Mouse (Mus musculus): Measurements from ENCODE around the gene Nr1h2. TPM values are rescaled to one million over a fixed set of nuclear protein-coding genes. Genes with fewer than 3 reads are reported as not detected.

Nr1h2 gene
- polyA plus RNA-seq, 1 experiment, result 67.6 TPM

GRCm38 (mm10) chr7:44597666-44598065 lies 43.9 kb upstream of the Nr1h2 start:
- TF ChIP-seq POLR2A (IDR thresholded peaks at IDR 0.05; ENCODE audit: insufficient read depth, low read length) (no peak), CTCF (IDR thresholded peaks at IDR 0.05; ENCODE audit: low read depth, low read length) (no peak), EP300 (IDR thresholded peaks at IDR 0.05; ENCODE audit: insufficient read depth, low read depth, low read length) (no peak)
- Histone ChIP-seq H3K4me1 (ENCODE audit: control insufficient read depth, insufficient read depth, low read length) (peaks cover 5% of the 10 kb centered on the region), H3K9ac (ENCODE audit: low read depth, poor library complexity, severe bottlenecking) (no peak overlapping the region), H3K9me3 (replicated peaks; ENCODE audit: control insufficient read depth, insufficient read depth, low read length, poor library complexity, severe bottlenecking) (no peaks in the 10 kb centered on the region), H3K27me3 (ENCODE audit: control insufficient read depth, insufficient read depth, low read length, poor library complexity, severe bottlenecking) (no peaks in the 10 kb centered on the region), H3K36me3 (ENCODE audit: control insufficient read depth, insufficient read depth, low read length, poor library complexity, severe bottlenecking) (peaks cover 8% of the 10 kb centered on the region), H3K27ac (ENCODE audit: insufficient read depth, low read length) (no peak overlapping the region), H3K4me3 (ENCODE audit: low read depth, low read length) (no peak overlapping the region)

DNA sequence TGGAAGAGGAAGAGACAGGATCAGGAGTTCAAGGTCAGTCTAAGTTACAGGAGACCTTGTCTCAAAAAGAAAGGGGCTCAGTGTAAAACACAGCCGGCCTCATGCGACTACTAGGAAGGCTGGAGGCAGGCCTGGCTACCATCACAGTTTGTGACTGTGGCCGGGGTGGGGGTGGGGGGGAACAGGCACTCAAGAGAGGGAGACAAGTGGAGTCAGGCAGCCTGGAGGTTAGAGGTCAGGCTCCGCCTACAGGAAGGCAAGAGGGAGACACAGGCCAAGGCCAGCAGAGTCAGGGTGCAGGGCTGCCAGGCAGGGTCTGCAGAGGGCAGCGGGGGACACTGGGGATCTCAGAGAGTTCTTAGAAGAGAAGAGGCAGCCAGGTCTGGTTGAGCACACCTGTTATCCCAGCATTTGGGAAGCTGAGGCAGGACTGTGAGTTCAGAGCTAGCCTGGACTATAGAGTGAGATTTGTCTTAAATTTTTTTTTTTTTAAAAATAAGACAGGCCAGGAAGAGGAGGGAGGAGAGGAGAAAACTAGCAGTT lies 43.3 kb upstream of the Nr1h2 start:
- Histone ChIP-seq H3K4me1 (ENCODE audit: control insufficient read depth, insufficient read depth, low read length) (peaks cover 5% of the 10 kb centered on the region), H3K36me3 (ENCODE audit: control insufficient read depth, insufficient read depth, low read length, poor library complexity, severe bottlenecking) (peaks cover 8% of the 10 kb centered on the region), H3K27ac (ENCODE audit: insufficient read depth, low read length) (no peak overlapping the region), H3K27me3 (ENCODE audit: control insufficient read depth, insufficient read depth, low read length, poor library complexity, severe bottlenecking) (no peaks in the 10 kb centered on the region), H3K4me3 (ENCODE audit: low read depth, low read length) (no peak overlapping the region), H3K9me3 (replicated peaks; ENCODE audit: control insufficient read depth, insufficient read depth, low read length, poor library complexity, severe bottlenecking) (no peaks in the 10 kb centered on the region), H3K9ac (ENCODE audit: low read depth, poor library complexity, severe bottlenecking) (no peak overlapping the region)
- no peak for TF ChIP-seq EP300 (IDR thresholded peaks at IDR 0.05; ENCODE audit: insufficient read depth, low read depth, low read length)
- no peak for TF ChIP-seq CTCF (IDR thresholded peaks at IDR 0.05; ENCODE audit: low read depth, low read length)
- TF ChIP-seq POLR2A (IDR thresholded peaks at IDR 0.05; ENCODE audit: insufficient read depth, low read length), result no peak

DNA sequence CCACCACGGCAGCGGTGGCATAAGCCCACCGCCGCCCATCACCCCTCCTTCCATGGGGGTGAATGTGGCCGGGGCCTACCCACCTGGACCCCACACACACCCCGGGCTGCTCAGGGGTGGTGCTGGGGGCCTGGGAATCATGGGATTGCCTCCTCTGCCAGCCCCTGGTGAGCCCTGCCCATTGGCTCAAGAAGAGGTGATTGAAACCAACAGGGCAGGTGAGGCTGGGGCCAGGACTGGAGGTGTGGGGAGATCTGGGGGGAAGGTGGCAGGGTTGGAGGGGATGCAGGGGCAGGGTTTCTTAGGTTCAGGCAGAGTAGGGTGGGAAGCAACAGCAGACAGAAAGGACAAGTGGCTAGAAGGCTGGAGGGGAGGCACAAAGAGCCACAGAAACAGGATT lies 42.3 kb upstream of the Nr1h2 start:
- Histone ChIP-seq H3K27me3 (ENCODE audit: control insufficient read depth, insufficient read depth, low read length, poor library complexity, severe bottlenecking) (no peaks in the 10 kb centered on the region), H3K9me3 (replicated peaks; ENCODE audit: control insufficient read depth, insufficient read depth, low read length, poor library complexity, severe bottlenecking) (no peaks in the 10 kb centered on the region), H3K4me3 (ENCODE audit: low read depth, low read length) (no peak overlapping the region), H3K4me1 (ENCODE audit: control insufficient read depth, insufficient read depth, low read length) (peaks cover 2% of the 10 kb centered on the region), H3K9ac (ENCODE audit: low read depth, poor library complexity, severe bottlenecking) (no peak overlapping the region), H3K36me3 (ENCODE audit: control insufficient read depth, insufficient read depth, low read length, poor library complexity, severe bottlenecking) (peaks cover 8% of the 10 kb centered on the region), H3K27ac (ENCODE audit: insufficient read depth, low read length) (no peak overlapping the region)
- TF ChIP-seq POLR2A (IDR thresholded peaks at IDR 0.05; ENCODE audit: insufficient read depth, low read length), result no peak
- no peak for TF ChIP-seq CTCF (IDR thresholded peaks at IDR 0.05; ENCODE audit: low read depth, low read length)
- TF ChIP-seq EP300 (IDR thresholded peaks at IDR 0.05; ENCODE audit: insufficient read depth, low read depth, low read length), result no peak

GRCm38 (mm10) chr7:44595131-44595561 lies 41.4 kb upstream of the Nr1h2 start:
- H3K27ac ChIP-seq (ENCODE audit: insufficient read depth, low read length), result no peak overlapping the region
- H3K4me1 ChIP-seq (ENCODE audit: control insufficient read depth, insufficient read depth, low read length), result peaks cover 2% of the 10 kb centered on the region
- H3K27me3 ChIP-seq (ENCODE audit: control insufficient read depth, insufficient read depth, low read length, poor library complexity, severe bottlenecking), result no peaks in the 10 kb centered on the region
- TF ChIP-seq CTCF (IDR thresholded peaks at IDR 0.05; ENCODE audit: low read depth, low read length), result no peak
- no peak for TF ChIP-seq EP300 (IDR thresholded peaks at IDR 0.05; ENCODE audit: insufficient read depth, low read depth, low read length)
- TF ChIP-seq POLR2A (IDR thresholded peaks at IDR 0.05; ENCODE audit: insufficient read depth, low read length), result no peak
- no peaks in the 10 kb centered on the region for H3K9me3 ChIP-seq (replicated peaks; ENCODE audit: control insufficient read depth, insufficient read depth, low read length, poor library complexity, severe bottlenecking)
- peaks cover 8% of the 10 kb centered on the region for H3K36me3 ChIP-seq (ENCODE audit: control insufficient read depth, insufficient read depth, low read length, poor library complexity, severe bottlenecking)
- H3K9ac ChIP-seq (ENCODE audit: low read depth, poor library complexity, severe bottlenecking), result no peak overlapping the region
- no peak overlapping the region for H3K4me3 ChIP-seq (ENCODE audit: low read depth, low read length)

DNA sequence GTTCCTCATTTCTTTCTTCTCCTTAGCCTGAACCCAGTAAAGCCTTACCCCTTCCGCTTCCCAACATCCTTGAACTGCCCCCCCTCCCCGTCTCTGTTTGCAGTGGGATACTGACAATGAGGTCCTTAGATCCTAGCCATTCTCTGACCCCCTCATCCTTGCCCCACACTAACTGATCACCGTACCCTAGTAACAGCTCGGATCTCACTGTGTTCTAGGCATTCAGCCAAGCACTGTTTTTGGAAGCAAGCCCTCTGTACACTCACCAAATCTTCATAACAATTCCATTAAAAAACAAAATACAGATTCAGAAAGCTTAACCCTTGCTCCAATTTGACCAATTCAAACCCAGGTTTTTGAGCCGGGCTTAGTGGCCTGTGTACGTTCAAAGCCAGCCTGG lies 40.5 kb upstream of the Nr1h2 start:
- Histone ChIP-seq H3K9ac (ENCODE audit: low read depth, poor library complexity, severe bottlenecking) (no peak overlapping the region), H3K27ac (ENCODE audit: insufficient read depth, low read length) (no peak overlapping the region), H3K27me3 (ENCODE audit: control insufficient read depth, insufficient read depth, low read length, poor library complexity, severe bottlenecking) (no peaks in the 10 kb centered on the region), H3K4me3 (ENCODE audit: low read depth, low read length) (no peak overlapping the region), H3K9me3 (replicated peaks; ENCODE audit: control insufficient read depth, insufficient read depth, low read length, poor library complexity, severe bottlenecking) (no peaks in the 10 kb centered on the region), H3K36me3 (ENCODE audit: control insufficient read depth, insufficient read depth, low read length, poor library complexity, severe bottlenecking) (peaks cover 8% of the 10 kb centered on the region), H3K4me1 (ENCODE audit: control insufficient read depth, insufficient read depth, low read length) (no peaks in the 10 kb centered on the region)
- no peak for TF ChIP-seq EP300 (IDR thresholded peaks at IDR 0.05; ENCODE audit: insufficient read depth, low read depth, low read length)
- TF ChIP-seq CTCF (IDR thresholded peaks at IDR 0.05; ENCODE audit: low read depth, low read length), result no peak
- TF ChIP-seq POLR2A (IDR thresholded peaks at IDR 0.05; ENCODE audit: insufficient read depth, low read length), result no peak

DNA sequence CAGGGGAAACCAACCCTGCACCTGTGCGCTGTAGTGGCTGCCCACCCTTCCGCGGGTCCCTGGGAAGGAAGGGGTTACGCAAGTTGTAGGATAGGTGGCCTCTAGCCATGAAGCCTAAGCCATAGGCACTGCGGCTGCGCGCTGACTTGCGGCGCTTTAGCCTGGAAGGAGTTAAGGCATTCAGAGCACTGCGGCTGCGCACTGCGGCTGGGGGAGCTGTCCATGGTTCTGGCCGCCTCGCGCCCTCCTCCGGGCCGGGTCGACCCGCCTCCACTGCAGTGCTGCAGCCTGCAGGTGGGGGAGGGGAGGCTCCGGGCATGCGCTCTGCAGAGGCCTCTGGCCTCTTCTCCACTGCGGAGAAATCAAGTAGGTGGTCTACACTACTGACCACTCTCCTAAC lies 40.0 kb upstream of the Nr1h2 start:
- H3K36me3 ChIP-seq (ENCODE audit: control insufficient read depth, insufficient read depth, low read length, poor library complexity, severe bottlenecking), result peaks cover 6% of the 10 kb centered on the region
- no peak overlapping the region for H3K27ac ChIP-seq (ENCODE audit: insufficient read depth, low read length)
- peak; percentile 60 for TF ChIP-seq EP300 (IDR thresholded peaks at IDR 0.05; ENCODE audit: insufficient read depth, low read depth, low read length)
- no peak for TF ChIP-seq POLR2A (IDR thresholded peaks at IDR 0.05; ENCODE audit: insufficient read depth, low read length)
- no peaks in the 10 kb centered on the region for H3K27me3 ChIP-seq (ENCODE audit: control insufficient read depth, insufficient read depth, low read length, poor library complexity, severe bottlenecking)
- H3K4me1 ChIP-seq (ENCODE audit: control insufficient read depth, insufficient read depth, low read length), result no peaks in the 10 kb centered on the region
- no peaks in the 10 kb centered on the region for H3K9me3 ChIP-seq (replicated peaks; ENCODE audit: control insufficient read depth, insufficient read depth, low read length, poor library complexity, severe bottlenecking)
- peak overlapping the region; percentile 22 for H3K4me3 ChIP-seq (ENCODE audit: low read depth, low read length)
- H3K9ac ChIP-seq (ENCODE audit: low read depth, poor library complexity, severe bottlenecking), result no peak overlapping the region

Data from ES-Bruce4 (cell line).